Mouse (Mus musculus): Measurements from ENCODE around the gene 2310011J03Rik. TPM values are rescaled to one million over a fixed set of nuclear protein-coding genes. Genes with fewer than 3 reads are reported as not detected.

Gene 2310011J03Rik
- total and polyA plus RNA-seq, 3 experiments = 34.6 to 46.8 (median 37.5) TPM

DNA sequence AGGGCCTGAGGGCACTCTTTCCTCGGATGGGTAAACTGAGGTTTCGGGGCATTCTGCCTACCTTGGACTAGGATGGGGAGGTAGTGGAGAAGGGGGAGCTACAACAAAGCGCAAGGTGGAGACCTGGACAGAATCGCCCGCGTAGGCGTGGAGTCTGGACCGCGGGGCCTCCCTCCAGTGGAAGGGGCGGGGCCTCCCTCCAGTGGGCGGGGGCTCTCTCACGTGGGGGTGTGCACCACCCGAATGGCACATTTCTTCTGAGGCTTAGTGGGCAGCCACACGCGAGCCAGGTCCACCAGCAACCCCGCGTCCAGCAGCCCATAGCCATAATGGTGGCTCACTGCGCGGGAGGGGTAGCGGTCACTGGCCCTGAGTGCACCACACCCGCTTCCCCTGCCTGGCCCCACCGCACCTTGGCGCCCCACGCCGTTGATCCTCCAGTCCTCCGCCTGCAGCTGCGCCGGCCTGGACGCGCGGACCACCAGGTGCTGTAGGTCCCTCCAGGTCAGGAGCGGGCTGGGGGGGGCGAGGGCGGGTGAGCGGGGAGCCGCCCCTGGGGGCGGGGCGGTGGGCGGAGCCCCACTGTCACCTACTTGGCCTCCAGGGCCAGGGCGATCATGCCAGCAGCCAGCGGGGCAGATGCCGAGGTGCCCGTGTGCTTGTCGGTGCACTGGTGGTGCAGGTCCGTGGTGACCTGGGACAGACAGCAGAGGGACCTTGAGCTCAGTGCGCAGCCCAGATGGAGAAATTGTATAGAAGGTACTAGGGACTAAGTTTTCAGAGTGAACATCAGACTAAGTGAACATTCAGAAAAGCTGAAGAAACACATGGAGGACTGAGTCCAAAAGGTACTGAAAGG, 3.2 kb upstream of the 2310011J03Rik start (continued):
- TF ChIP-seq BHLHE40 (IDR thresholded peaks at IDR 0.05; ENCODE audit: low read depth, low read length) (0 out of 2 replicates have a peak, but pooled peaks have one; percentile 27), TCF12 (IDR thresholded peaks at IDR 0.05; ENCODE audit: low read depth, low read length) (peak; percentile 29; the same call in 1 of the 2 replicates), RCOR1 (conservative IDR thresholded peaks at IDR 0.05; ENCODE audit: low read depth, low read length) (no peak), IRF4 (IDR thresholded peaks at IDR 0.05; ENCODE audit: low read depth, low read length) (0 out of 2 replicates have a peak, but pooled peaks have one; percentile 13)

- Histone ChIP-seq H3K4me2 (ENCODE audit: insufficient read depth, low read depth, poor library complexity, severe bottlenecking) (peak overlapping the region; percentile 53), H3K4me3 (replicated peaks in 1 of 3; ENCODE audit: low read depth in 2 of 3, low read length in 2 of 3, poor library complexity in 1 of 3) (peak overlapping the region in 2 of 3 experiments; percentile 53 to 79), H3K9me3 (replicated peaks; ENCODE audit: low read length) (no peaks in the 10 kb centered on the region), H3K27ac (ENCODE audit: insufficient read depth, low read depth) (peak overlapping the region; percentile 0; the same call in 1 of the 2 replicates), H3K4me1 (ENCODE audit: control insufficient read depth in 1 of 2, insufficient read depth in 2 of 2) (peaks cover 33 to 34% of the 10 kb centered on the region in 2 experiments), H3K79me2 (replicated peaks; ENCODE audit: control insufficient read depth, extremely low read depth, insufficient read depth, poor library complexity, severe bottlenecking) (peaks cover 13% of the 10 kb centered on the region), H3K27me3 (replicated peaks) (peaks cover 28% of the 10 kb centered on the region), H3K9ac (ENCODE audit: insufficient read depth, low read depth) (peak overlapping the region; percentile 8; the same call in 1 of the 2 replicates), H3K36me3 (replicated peaks in 1 of 2; ENCODE audit: control insufficient read depth in 1 of 2, insufficient read depth in 1 of 2, low read length in 1 of 2) (peaks cover 13 to 17% of the 10 kb centered on the region in 2 experiments)
- dilution Hi-C loops (cut with MboI; ENCODE audit: extremely low pct_ligation_motif_present, extremely low pct_unique_long_range_greater_than_20kb, low sequenced_read_pairs) (no loop called here), in situ Hi-C loops (cut with MboI; ENCODE audit: low pct_ligation_motif_present, low pct_unique_long_range_greater_than_20kb, low sequenced_read_pairs) (no loop called here)
- DNase-seq (ENCODE audit: extremely low read depth) = no peak
- TF ChIP-seq MYC (IDR thresholded peaks at IDR 0.05; ENCODE audit: low read depth, low read length) (peak; percentile 22; the same call in 1 of the 2 replicates), MEF2A (IDR thresholded peaks at IDR 0.05; ENCODE audit: borderline replicate concordance, low read depth, low read length) (no peak), BHLHE40 (IDR thresholded peaks at IDR 0.05; ENCODE audit: low read depth, low read length) (peak; percentile 84)
Measured at GRCm38 (mm10) chr10:80322811-80323211, 2.5 kb upstream of the 2310011J03Rik start.

DNA sequence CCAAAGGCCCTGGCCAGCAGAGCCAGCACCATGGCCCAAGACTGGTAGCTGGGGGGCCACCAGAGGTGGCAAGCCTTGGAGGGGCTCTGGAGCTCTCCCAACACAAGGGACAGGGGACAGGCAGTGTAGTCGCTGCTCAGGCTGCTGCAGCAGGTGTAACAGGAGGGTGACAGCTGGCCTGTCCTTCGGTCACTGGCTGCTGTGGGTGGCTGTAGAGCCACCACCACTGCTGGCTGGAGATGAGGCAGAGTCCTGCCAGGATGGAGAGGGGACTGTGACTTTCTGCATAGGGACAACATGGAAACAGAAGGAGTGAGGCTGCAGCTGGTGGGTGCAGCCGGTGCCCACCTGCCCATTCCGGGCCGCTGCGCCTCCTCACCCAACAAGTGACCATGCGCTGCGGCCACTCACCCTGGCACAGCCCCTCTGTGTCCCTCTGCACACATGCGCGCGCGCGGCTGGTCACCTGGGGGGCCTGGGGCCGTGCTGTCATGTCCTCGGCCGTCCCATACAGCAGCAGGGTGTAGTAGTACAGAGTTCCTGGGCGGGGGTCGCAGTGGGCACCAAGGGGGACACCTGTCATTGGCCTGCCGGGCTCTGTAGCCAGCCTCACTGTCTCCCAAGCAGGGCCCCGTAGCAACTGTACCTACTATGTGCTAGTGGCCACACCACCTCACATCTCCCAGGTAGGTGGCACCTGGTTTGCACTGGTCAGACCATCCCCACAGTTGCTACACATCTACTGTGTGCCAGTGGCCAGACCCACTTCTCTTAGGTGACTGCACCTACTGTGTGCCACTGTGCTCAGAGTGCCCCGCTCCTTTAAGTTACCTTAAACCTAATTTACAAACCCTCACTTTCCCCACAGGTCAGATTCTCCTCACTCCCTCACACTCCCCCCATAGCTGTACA, 1.6 kb upstream of the 2310011J03Rik start:
- dilution Hi-C loops (cut with MboI; ENCODE audit: extremely low pct_ligation_motif_present, extremely low pct_unique_long_range_greater_than_20kb, low sequenced_read_pairs) = no loop called here
- Histone ChIP-seq H3K4me3 (replicated peaks in 1 of 3; ENCODE audit: low read depth in 2 of 3, low read length in 2 of 3, poor library complexity in 1 of 3) (peak overlapping the region; percentile 12 to 96 (median 95)), H3K9ac (ENCODE audit: insufficient read depth, low read depth) (no peak overlapping the region), H3K4me1 (ENCODE audit: control insufficient read depth in 1 of 2, insufficient read depth in 2 of 2) (peaks cover 42% of the 10 kb centered on the region in 2 experiments), H3K4me2 (ENCODE audit: insufficient read depth, low read depth, poor library complexity, severe bottlenecking) (peak overlapping the region; percentile 53; the same call in 1 of the 2 replicates), H3K9me3 (replicated peaks; ENCODE audit: low read length) (no peaks in the 10 kb centered on the region), H3K36me3 (replicated peaks in 1 of 2; ENCODE audit: control insufficient read depth in 1 of 2, insufficient read depth in 1 of 2, low read length in 1 of 2) (peaks cover 20 to 26% of the 10 kb centered on the region in 2 experiments), H3K79me2 (replicated peaks; ENCODE audit: control insufficient read depth, extremely low read depth, insufficient read depth, poor library complexity, severe bottlenecking) (peaks cover 13% of the 10 kb centered on the region), H3K27me3 (replicated peaks) (peaks cover 20% of the 10 kb centered on the region), H3K27ac (ENCODE audit: insufficient read depth, low read depth) (peak overlapping the region; percentile 81)
- TF ChIP-seq E2F4 (IDR thresholded peaks at IDR 0.05; ENCODE audit: insufficient replicate concordance, low read depth, low read length) (no peak), ZKSCAN1 (IDR thresholded peaks at IDR 0.05; ENCODE audit: borderline replicate concordance, low read depth, low read length) (peak; percentile 93)
- DNase-seq (ENCODE audit: extremely low read depth) = no peak
- in situ Hi-C loops (cut with MboI; ENCODE audit: low pct_ligation_motif_present, low pct_unique_long_range_greater_than_20kb, low sequenced_read_pairs) = no loop called here

All from CH12.LX (cell line).